Mouse (Mus musculus): ENCODE data around the gene Sec22b.

- TF ChIP-seq CTCF (IDR thresholded peaks at IDR 0.05; ENCODE audit: low read depth, low read length) (no peak), POLR2A (IDR thresholded peaks at IDR 0.05; ENCODE audit: extremely low read depth, insufficient read depth, low read length) (no peak)
Measured at GRCm38 (mm10) chr3:97859400-97859799, 41.6 kb upstream of the Sec22b start.

Measured in liver, adult 2 months (tissue).